Mouse (Mus musculus): ENCODE results near the gene Polk. TPM values are rescaled to one million over a fixed set of nuclear protein-coding genes. Genes with fewer than 3 reads are reported as not detected.

Polk gene
- polyA plus RNA-seq, 1 experiment from 2014 or later = 12.3 TPM

DNA sequence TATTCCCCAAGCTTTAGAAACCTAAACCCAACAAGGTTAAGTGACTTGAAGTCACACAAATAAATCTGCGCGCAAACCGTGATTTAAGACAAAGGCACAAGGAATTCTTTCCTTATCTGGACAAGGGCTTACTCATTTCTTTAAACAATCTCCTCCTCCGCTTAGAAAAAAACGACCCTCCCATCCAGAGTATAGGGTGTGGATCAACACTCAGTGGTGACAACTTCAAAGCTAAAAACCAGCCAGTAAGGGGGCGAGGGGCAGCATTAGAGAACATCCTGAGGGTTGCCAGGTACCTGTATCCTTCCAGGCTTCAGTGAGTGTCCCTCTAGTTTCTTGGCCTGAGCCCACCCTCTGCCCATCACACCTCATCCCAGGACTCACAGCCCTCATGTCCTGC lies 71.8 kb downstream of the Polk start:
- DNase-seq (ENCODE audit: low read depth, low spot score) = no peak
- ATAC-seq = no peak

DNA sequence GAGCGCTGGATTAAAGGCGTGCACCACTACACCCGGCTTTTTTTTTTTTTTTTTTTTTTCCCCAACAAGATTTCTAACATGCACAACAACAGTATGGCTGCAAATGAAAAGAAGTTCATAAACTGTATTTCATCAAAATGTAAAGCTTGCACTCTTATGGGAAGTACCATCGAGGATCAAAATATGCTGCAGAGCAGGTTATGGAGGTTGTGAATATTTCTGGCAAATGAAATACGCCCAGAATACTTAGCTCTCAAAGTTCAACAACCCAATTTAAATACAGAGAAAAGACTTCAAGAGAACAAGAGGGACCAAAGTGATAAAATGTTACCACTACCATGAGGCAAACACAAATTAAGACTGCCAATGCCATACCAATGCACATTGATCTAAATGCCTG lies 73.7 kb downstream of the Polk start:
- CTCF ChIA-PET = no interaction called here
- in situ Hi-C loops (cut with MboI; ENCODE audit: low pct_unique_long_range_greater_than_20kb) = no loop called here

More for the DNA sequence above, 71.8 kb downstream of the Polk start:
- ChIA-PET CTCF (interaction anchor here (1.0 kb wide), 1 partner anchor 38 kb away, joined by 3 read pairs; no protein-coding TSS in a partner anchor), POLR2A (no interaction called here)
- TF ChIP-seq CTCF (IDR thresholded peaks at IDR 0.05) = no peak
- in situ Hi-C loops (cut with MboI; ENCODE audit: low pct_unique_long_range_greater_than_20kb) = no loop called here
- peaks cover 2% of the 10 kb centered on the region for H3K27me3 ChIP-seq

DNA sequence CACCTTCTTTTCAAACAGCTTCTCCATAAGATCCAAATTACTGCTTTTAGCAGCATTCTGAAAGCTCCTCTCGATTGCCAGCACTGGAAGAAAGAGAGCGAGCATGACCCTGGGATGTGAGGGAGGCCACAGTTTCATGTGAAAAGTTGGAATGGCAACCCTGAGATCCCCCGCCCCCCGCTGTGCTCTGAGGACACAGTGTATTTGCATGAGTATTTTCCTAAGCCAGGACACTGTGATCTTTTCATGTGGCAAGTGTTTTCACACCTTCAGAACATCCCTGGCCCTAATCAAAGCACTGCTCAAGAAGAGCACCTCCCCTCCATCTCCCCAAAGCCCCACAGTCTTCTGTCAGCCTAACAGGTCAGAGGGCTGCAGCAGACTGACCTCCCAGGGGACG lies 77.1 kb downstream of the Polk start:
- H3K27me3 ChIP-seq = peaks cover 2% of the 10 kb centered on the region
- TF ChIP-seq CTCF (IDR thresholded peaks at IDR 0.05) = no peak
- DNase-seq (ENCODE audit: low read depth, low spot score) = no peak
- no peak for ATAC-seq
- CTCF ChIA-PET = no interaction called here
- in situ Hi-C loops (cut with MboI; ENCODE audit: low pct_unique_long_range_greater_than_20kb) = no loop called here
- POLR2A ChIA-PET = no interaction called here

More for the DNA sequence above, 73.7 kb downstream of the Polk start:
- DNase-seq (ENCODE audit: low read depth, low spot score) = no peak
- POLR2A ChIA-PET = interaction anchor here (0.7 kb wide), 1 partner anchor 27 kb away, joined by 4 read pairs; no protein-coding TSS in a partner anchor
- ATAC-seq = no peak
- TF ChIP-seq CTCF (IDR thresholded peaks at IDR 0.05) = no peak
- H3K27me3 ChIP-seq = peaks cover 2% of the 10 kb centered on the region

DNA sequence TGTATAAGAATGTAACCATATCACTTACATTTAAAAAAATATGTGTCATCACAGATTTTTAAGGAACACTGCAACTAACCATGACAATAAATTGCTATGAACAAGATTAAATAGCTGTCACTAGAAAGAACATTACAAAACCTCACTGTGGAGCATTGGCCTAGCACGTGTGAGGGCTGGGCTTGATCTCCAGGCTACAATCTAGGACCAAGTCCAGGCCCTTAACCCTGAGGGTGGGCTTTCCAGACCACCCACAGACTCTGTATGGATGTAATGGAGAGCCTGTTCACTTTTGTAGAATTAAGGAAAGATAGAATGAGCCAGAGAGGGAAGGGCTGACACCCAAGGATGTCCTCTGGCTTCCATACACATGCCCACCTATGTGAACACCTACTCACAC lies 79.7 kb downstream of the Polk start:
- ChIA-PET CTCF (no interaction called here), POLR2A (no interaction called here)
- no peak for TF ChIP-seq CTCF (IDR thresholded peaks at IDR 0.05)
- no peak for ATAC-seq
- DNase-seq (ENCODE audit: low read depth, low spot score) = no peak
- H3K27me3 ChIP-seq = peaks cover 2% of the 10 kb centered on the region
- in situ Hi-C loops (cut with MboI; ENCODE audit: low pct_unique_long_range_greater_than_20kb) = no loop called here

DNA sequence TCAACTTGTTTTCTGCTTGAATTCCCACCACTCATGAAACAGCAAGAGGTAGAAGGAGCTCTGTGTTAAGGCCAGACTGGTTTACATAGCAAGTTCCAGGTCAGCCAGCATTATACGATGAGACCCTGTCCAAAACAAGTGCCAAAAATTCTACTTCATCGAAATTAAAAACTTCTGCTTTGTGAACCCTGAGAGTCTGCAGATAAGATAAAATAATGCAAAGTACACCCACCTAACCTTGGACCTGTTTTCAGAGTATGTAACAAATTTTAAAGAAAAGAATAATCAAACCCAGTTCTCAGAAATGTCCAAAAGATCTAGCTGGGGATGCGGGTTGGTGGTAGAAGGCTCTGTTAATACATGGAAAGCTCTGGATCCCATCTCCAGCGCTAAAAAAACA lies 83.8 kb downstream of the Polk start:
- H3K27me3 ChIP-seq = no peaks in the 10 kb centered on the region
- POLR2A ChIA-PET = no interaction called here
- no peak for TF ChIP-seq CTCF (IDR thresholded peaks at IDR 0.05)
- ATAC-seq (no peak), DNase-seq (ENCODE audit: low read depth, low spot score) (no peak)
- CTCF ChIA-PET = no interaction called here
- in situ Hi-C loops (cut with MboI; ENCODE audit: low pct_unique_long_range_greater_than_20kb) = no loop called here

DNA sequence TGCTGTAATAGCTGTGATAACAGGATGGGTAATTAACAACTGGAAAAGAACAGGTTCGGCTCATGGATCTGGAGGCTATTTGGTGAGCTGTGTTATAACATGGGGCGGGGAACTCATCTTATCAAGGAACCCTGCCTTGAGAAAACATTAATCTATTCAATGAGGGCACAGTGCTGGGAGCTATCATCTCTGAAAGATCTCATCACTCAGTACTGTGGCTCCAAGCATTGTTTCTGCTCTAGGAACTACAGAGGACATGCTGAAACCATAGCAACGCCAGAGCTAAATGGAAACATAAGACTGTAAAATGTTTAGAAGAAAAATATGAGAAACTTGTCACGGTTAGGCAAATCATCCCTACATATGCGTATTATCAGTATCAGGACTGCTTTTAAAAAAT lies 84.4 kb downstream of the Polk start:
- in situ Hi-C loops (cut with MboI; ENCODE audit: low pct_unique_long_range_greater_than_20kb) = no loop called here
- ATAC-seq (no peak), DNase-seq (ENCODE audit: low read depth, low spot score) (no peak)
- no peaks in the 10 kb centered on the region for H3K27me3 ChIP-seq
- no peak for TF ChIP-seq CTCF (IDR thresholded peaks at IDR 0.05)
- ChIA-PET CTCF (no interaction called here), POLR2A (interaction anchor here (0.7 kb wide), 1 partner anchor 396 kb away, joined by 3 read pairs; no protein-coding TSS in a partner anchor)

DNA sequence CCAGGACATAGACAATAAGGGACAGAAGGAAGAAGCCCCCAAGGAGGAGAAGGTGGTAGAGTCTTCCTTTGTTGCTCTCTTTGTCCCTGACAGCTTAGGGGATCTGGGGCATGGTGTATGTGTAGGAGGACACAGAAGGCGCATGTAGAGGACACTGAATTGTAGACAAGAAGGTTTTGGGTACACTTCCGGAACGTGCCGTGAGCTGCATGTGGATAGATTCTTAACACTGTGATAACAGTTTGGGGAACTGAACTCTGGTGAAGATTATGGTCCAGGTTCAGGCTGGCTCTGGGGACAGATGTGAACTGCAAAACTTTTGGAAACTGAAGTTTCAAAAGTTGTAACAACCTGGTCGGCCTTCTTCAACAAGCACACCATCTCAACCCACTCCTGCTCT lies 84.8 kb downstream of the Polk start:
- ATAC-seq (no peak), DNase-seq (ENCODE audit: low read depth, low spot score) (no peak)
- no peak for TF ChIP-seq CTCF (IDR thresholded peaks at IDR 0.05)
- ChIA-PET CTCF (no interaction called here), POLR2A (interaction anchor here (0.7 kb wide), 1 partner anchor 396 kb away, joined by 3 read pairs; no protein-coding TSS in a partner anchor)
- in situ Hi-C loops (cut with MboI; ENCODE audit: low pct_unique_long_range_greater_than_20kb) = no loop called here
- H3K27me3 ChIP-seq = no peaks in the 10 kb centered on the region

DNA sequence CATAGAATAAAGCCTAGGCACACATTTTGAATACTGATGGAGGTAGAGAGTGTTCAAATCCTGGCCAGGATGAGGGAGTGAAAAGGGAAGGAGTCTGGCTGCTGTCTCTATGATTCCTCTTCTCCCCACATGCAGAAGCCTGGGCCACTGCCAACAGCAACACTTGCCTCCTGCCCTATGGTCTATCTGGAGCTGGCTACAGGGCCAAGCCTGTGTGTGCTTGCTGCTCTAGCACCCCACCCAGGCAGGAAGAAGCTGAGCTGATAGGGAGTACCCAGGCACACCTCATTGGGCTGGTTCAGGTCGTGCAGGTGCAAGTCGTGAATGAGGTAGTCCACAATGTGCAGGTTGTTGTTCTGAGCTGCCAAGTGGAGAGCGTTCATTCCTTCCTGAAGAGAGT lies 88.1 kb downstream of the Polk start:
- POLR2A ChIA-PET = no interaction called here
- ATAC-seq (no peak), DNase-seq (ENCODE audit: low read depth, low spot score) (no peak)
- CTCF ChIA-PET = no interaction called here
- in situ Hi-C loops (cut with MboI; ENCODE audit: low pct_unique_long_range_greater_than_20kb) = no loop called here
- TF ChIP-seq CTCF (IDR thresholded peaks at IDR 0.05) = no peak
- H3K27me3 ChIP-seq = no peaks in the 10 kb centered on the region

DNA sequence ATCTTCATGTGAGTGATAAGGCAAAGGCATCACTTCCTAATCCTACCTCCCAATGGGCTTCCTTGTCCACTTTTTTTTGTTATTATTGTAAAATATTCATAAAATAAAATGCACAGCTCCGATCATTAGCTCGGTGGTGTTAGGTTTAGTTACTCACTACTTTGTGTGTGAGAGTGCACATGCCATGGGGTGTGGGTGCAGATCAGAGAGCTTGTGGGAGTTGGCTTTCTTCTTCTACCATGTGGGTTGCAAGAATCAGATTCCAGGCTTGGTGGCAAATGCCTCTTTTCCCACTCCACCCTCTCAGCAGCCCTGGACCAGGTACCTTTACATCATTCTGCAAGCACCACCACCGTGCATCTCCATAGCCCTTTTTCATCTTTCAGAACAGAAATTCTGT lies 89.8 kb downstream of the Polk start:
- in situ Hi-C loops (cut with MboI; ENCODE audit: low pct_unique_long_range_greater_than_20kb) = no loop called here
- TF ChIP-seq CTCF (IDR thresholded peaks at IDR 0.05) = no peak
- POLR2A ChIA-PET = no interaction called here

DNA sequence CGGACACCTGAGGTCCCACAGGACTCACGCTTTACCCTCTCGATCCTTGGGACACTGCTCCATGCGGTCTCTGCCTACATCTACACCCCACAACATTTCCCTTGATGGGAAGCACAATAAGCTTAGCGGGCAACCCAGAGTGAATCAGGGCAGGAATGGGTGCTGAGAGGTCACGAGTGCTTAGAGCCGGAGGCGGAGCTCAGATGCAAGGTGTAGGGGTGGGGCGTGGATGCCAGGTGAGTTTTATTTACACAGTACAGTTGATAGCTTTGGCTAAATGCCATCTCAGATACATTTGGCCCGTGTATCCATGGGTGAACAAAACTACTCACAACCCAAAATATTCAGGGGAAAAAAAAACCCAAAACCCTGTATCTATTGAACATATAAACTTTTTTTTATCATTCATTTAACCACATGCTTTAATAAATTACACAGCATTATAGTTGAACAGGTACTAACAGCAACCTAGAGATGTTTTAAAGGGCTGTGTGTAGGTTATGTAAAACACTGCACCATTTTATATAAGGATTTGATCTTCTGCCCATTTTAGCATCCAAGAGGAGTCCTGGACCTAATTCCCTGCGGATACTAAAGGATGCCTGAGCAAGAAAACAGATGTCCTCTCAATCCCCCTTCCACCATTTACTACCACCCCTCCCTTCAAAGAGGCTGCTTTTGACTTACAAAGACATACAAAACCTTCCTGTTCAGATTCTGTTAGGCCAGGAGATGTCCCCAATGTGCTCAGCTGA lies 90.8 kb downstream of the Polk start:
- in situ Hi-C loops (cut with MboI; ENCODE audit: low pct_unique_long_range_greater_than_20kb) = no loop called here
- ATAC-seq (no peak), DNase-seq (ENCODE audit: low read depth, low spot score) (no peak)
- no peak for TF ChIP-seq CTCF (IDR thresholded peaks at IDR 0.05)
- ChIA-PET CTCF (interaction anchor here (1.9 kb wide), 1 partner anchor 20 kb away, joined by 5 read pairs; no protein-coding TSS in a partner anchor), POLR2A (no interaction called here)
- H3K27me3 ChIP-seq = no peaks in the 10 kb centered on the region

More for the DNA sequence above, 89.8 kb downstream of the Polk start:
- ATAC-seq (no peak), DNase-seq (ENCODE audit: low read depth, low spot score) (no peak)
- CTCF ChIA-PET = interaction anchor here (1.9 kb wide), 1 partner anchor 21 kb away, joined by 5 read pairs; no protein-coding TSS in a partner anchor
- no peaks in the 10 kb centered on the region for H3K27me3 ChIP-seq

DNA sequence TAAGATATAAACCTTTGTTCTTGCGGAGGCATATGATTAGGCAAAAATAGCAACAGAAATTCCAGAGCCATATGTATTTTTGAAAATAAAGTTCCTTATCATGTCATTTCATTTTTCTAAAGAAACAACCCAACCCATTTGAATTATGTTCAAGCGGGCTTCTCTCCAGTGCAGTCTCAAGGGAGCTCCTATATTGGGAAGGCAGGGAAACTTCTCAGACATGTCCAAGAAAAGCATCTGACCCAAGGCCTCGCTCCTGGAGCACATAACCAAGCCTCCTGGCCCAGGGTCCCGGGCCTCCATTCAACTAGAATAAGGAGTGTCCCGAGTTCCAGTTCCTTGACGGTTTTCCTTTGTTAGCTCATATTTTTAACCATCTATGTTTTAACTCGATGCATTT lies 91.5 kb downstream of the Polk start:
- TF ChIP-seq CTCF (IDR thresholded peaks at IDR 0.05) = no peak
- DNase-seq (ENCODE audit: low read depth, low spot score) (no peak), ATAC-seq (no peak)
- no peaks in the 10 kb centered on the region for H3K27me3 ChIP-seq
- CTCF ChIA-PET = no interaction called here
- in situ Hi-C loops (cut with MboI; ENCODE audit: low pct_unique_long_range_greater_than_20kb) = no loop called here
- POLR2A ChIA-PET = no interaction called here

All from Patski (cell line).